Mouse (Mus musculus): Measurements from ENCODE around the gene Asap2. TPM values are rescaled to one million over a fixed set of nuclear protein-coding genes. Genes with fewer than 3 reads are reported as not detected.

The Asap2 gene
- polyA plus RNA-seq, 1 experiment from 2014 or later, result 16.7 TPM

DNA sequence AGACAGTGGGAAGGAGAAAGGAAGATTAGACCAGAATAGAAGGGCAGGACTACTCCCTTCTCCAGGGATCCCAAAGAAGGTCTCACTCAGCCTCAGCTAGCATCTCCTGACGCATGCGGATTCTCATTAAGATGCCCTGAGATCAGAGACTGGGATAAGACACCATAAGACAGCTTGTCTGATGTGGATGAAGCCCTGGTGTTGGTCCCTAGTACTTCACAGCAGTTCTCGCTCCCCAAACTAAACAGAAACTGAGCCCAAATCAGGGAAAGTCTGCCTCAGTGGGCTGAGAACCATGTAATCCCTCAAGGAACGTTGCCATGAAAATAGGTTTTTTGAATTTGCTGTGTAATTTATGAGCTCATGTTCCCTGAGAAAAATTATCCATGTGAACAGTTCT lies 136.3 kb downstream of the Asap2 start:
- 0 out of 2 replicates have a peak overlapping the region, but pooled peaks have one; percentile 43 for H3K27ac ChIP-seq (replicated peaks; ENCODE audit: low read depth, low read length)
- H3K4me1 ChIP-seq (ENCODE audit: control insufficient read depth, insufficient read depth, low read length), result peaks cover 23% of the 10 kb centered on the region
- no peaks in the 10 kb centered on the region for H3K27me3 ChIP-seq (ENCODE audit: control insufficient read depth, insufficient read depth, low read length)
- H3K4me3 ChIP-seq (replicated peaks; ENCODE audit: low read depth, low read length), result no peak overlapping the region
- H3K36me3 ChIP-seq (ENCODE audit: control insufficient read depth, insufficient read depth, low read length), result no peaks in the 10 kb centered on the region
- ATAC-seq (ENCODE audit: low FRiP score, low TSS enrichment), result no peak
- no peaks in the 10 kb centered on the region for H3K9me3 ChIP-seq (ENCODE audit: control insufficient read depth, low read length)
- WGBS, result 73% methylated on average over 4 of the region's 4 CpGs
- DNase-seq, result no peak
- H3K4me2 ChIP-seq (ENCODE audit: low read length), result no peak overlapping the region
- H3K9ac ChIP-seq (replicated peaks; ENCODE audit: low read length), result 0 out of 2 replicates have a peak overlapping the region, but pooled peaks have one; percentile 4

DNA sequence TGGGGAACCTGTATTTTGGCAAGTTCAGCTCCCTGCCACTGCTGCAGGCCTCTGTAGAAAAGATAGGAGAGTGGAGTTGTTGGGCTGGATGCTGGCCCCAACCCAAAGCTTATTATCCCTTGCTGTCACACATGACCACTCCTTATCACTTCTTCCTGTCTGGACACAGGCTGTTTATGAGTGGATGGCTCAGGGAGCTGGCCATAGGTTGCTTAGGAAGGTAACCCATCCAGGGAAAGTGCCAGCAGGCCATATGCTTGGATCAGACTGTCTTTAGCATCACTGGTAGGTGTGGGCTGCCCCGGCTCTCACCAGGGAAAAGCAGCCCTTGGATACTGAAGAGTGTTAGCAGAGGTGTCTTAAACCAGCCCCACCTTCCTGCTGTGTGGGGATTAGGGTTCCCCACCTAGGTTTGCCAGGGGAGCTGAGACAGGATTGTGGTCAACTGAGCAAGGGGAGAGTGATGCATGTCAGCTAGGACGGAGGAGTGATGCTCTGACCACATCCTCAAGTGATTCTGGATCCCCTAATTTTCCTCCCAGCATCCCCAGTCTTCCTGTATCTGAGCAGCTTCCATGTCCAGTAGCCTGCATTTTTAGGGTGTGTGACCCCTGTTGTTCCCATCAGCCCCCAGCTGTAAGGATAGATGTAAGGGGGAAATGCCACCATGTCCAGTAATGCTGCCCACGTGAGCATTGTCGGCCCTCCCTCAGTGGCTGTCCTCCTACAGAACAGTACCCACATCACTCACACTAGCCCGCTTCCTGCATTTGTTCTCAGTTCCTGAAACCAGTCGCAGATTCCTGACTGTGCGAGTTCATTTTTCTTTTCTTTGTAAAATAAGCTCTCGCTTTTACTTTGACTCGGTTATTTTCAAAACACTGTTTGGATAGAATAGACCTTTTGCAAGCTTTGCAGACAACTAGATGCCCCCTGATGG lies 138.9 kb downstream of the Asap2 start:
- 92% methylated on average over 9 of the region's 9 CpGs for WGBS
- H3K9me3 ChIP-seq (ENCODE audit: control insufficient read depth, low read length), result no peaks in the 10 kb centered on the region
- peaks cover 33% of the 10 kb centered on the region for H3K4me1 ChIP-seq (ENCODE audit: control insufficient read depth, insufficient read depth, low read length)
- no peaks in the 10 kb centered on the region for H3K27me3 ChIP-seq (ENCODE audit: control insufficient read depth, insufficient read depth, low read length)
- no peak overlapping the region for H3K4me3 ChIP-seq (replicated peaks; ENCODE audit: low read depth, low read length)
- no peak overlapping the region for H3K9ac ChIP-seq (replicated peaks; ENCODE audit: low read length)
- H3K27ac ChIP-seq (replicated peaks; ENCODE audit: low read depth, low read length), result no peak overlapping the region
- ATAC-seq (ENCODE audit: low FRiP score, low TSS enrichment) (no peak), DNase-seq (no peak)
- no peak overlapping the region for H3K4me2 ChIP-seq (ENCODE audit: low read length)
- no peaks in the 10 kb centered on the region for H3K36me3 ChIP-seq (ENCODE audit: control insufficient read depth, insufficient read depth, low read length)

- no peak overlapping the region for H3K4me3 ChIP-seq (replicated peaks; ENCODE audit: low read depth, low read length)
- ATAC-seq (ENCODE audit: low FRiP score, low TSS enrichment) (no peak), DNase-seq (no peak)
- peaks cover 36% of the 10 kb centered on the region for H3K4me1 ChIP-seq (ENCODE audit: control insufficient read depth, insufficient read depth, low read length)
- no peaks in the 10 kb centered on the region for H3K27me3 ChIP-seq (ENCODE audit: control insufficient read depth, insufficient read depth, low read length)
- H3K9ac ChIP-seq (replicated peaks; ENCODE audit: low read length), result no peak overlapping the region
- 70% methylated on average over 10 of the region's 10 CpGs for WGBS
- H3K4me2 ChIP-seq (ENCODE audit: low read length), result no peak overlapping the region
- H3K9me3 ChIP-seq (ENCODE audit: control insufficient read depth, low read length), result no peaks in the 10 kb centered on the region
- H3K36me3 ChIP-seq (ENCODE audit: control insufficient read depth, insufficient read depth, low read length), result no peaks in the 10 kb centered on the region
- no peak overlapping the region for H3K27ac ChIP-seq (replicated peaks; ENCODE audit: low read depth, low read length)
Measured at GRCm38 (mm10) chr12:21130274-21130823, 140.1 kb downstream of the Asap2 start.

DNA sequence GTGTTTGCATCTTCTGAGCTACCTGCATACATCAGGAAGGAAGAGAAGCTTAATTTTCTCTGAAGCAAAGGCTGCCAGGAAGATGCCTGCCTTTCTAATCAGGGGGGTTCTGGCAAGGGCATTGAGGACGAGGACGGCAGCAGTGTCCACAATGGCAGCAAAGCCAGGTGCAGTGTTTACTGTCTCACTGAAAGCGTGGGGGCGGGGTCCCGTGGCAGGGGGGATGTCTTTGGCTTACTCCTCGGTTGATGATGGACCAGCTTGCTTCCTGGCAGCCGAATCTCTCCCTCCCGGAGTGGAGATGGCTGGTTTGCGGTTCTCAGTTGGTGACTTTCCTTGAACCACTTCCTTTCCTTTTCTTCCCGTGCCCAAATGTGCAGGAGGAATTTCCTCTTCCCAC lies 142.3 kb downstream of the Asap2 start:
- ATAC-seq (ENCODE audit: low FRiP score, low TSS enrichment) (no peak), DNase-seq (no peak)
- H3K27ac ChIP-seq (replicated peaks; ENCODE audit: low read depth, low read length), result 0 out of 2 replicates have a peak overlapping the region, but pooled peaks have one; percentile 32
- peaks cover 24% of the 10 kb centered on the region for H3K4me1 ChIP-seq (ENCODE audit: control insufficient read depth, insufficient read depth, low read length)
- H3K36me3 ChIP-seq (ENCODE audit: control insufficient read depth, insufficient read depth, low read length), result no peaks in the 10 kb centered on the region
- H3K4me3 ChIP-seq (replicated peaks; ENCODE audit: low read depth, low read length), result no peak overlapping the region
- H3K9ac ChIP-seq (replicated peaks; ENCODE audit: low read length), result no peak overlapping the region
- no peaks in the 10 kb centered on the region for H3K27me3 ChIP-seq (ENCODE audit: control insufficient read depth, insufficient read depth, low read length)
- 40% methylated on average over 10 of the region's 10 CpGs for WGBS
- no peak overlapping the region for H3K4me2 ChIP-seq (ENCODE audit: low read length)
- no peaks in the 10 kb centered on the region for H3K9me3 ChIP-seq (ENCODE audit: control insufficient read depth, low read length)

DNA sequence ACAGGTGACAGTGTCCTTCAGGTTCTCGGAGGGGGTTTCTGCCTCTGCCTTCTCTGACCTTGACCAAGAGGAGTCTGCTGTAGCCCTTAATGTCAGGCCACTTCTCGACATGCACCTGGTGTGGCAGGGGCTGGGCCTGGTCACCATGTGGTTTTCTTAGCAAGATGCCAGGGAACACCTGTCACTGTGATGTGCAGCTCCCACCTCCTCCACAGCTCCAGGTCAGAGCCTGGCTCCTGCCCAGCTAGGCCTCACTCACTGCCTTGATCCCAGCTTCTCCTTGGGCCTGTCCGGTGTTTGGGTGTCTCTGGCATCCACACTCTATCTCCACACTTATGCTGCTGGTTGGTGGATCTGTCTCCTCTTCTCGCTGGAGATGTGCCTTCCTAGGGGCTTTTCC lies 142.8 kb downstream of the Asap2 start:
- peaks cover 24% of the 10 kb centered on the region for H3K4me1 ChIP-seq (ENCODE audit: control insufficient read depth, insufficient read depth, low read length)
- no peaks in the 10 kb centered on the region for H3K36me3 ChIP-seq (ENCODE audit: control insufficient read depth, insufficient read depth, low read length)
- H3K27ac ChIP-seq (replicated peaks; ENCODE audit: low read depth, low read length), result no peak overlapping the region
- no peak overlapping the region for H3K4me2 ChIP-seq (ENCODE audit: low read length)
- no peaks in the 10 kb centered on the region for H3K27me3 ChIP-seq (ENCODE audit: control insufficient read depth, insufficient read depth, low read length)
- ATAC-seq (ENCODE audit: low FRiP score, low TSS enrichment), result no peak
- H3K4me3 ChIP-seq (replicated peaks; ENCODE audit: low read depth, low read length), result no peak overlapping the region
- no peak overlapping the region for H3K9ac ChIP-seq (replicated peaks; ENCODE audit: low read length)
- no peaks in the 10 kb centered on the region for H3K9me3 ChIP-seq (ENCODE audit: control insufficient read depth, low read length)
- no peak for DNase-seq
- 89% methylated on average over 4 of the region's 4 CpGs for WGBS

GRCm38 (mm10) chr12:21133972-21134859 lies 144.0 kb downstream of the Asap2 start:
- no peak overlapping the region; the same call in 1 of the 2 replicates for H3K27ac ChIP-seq (replicated peaks; ENCODE audit: low read depth, low read length)
- no peaks in the 10 kb centered on the region for H3K9me3 ChIP-seq (ENCODE audit: control insufficient read depth, low read length)
- DNase-seq (no peak), ATAC-seq (ENCODE audit: low FRiP score, low TSS enrichment) (no peak)
- H3K27me3 ChIP-seq (ENCODE audit: control insufficient read depth, insufficient read depth, low read length), result no peaks in the 10 kb centered on the region
- no peak overlapping the region for H3K4me2 ChIP-seq (ENCODE audit: low read length)
- no peak overlapping the region for H3K9ac ChIP-seq (replicated peaks; ENCODE audit: low read length)
- WGBS, result 51% methylated on average over 17 of the region's 17 CpGs
- peaks cover 21% of the 10 kb centered on the region for H3K4me1 ChIP-seq (ENCODE audit: control insufficient read depth, insufficient read depth, low read length)
- H3K4me3 ChIP-seq (replicated peaks; ENCODE audit: low read depth, low read length), result no peak overlapping the region
- no peaks in the 10 kb centered on the region for H3K36me3 ChIP-seq (ENCODE audit: control insufficient read depth, insufficient read depth, low read length)

DNA sequence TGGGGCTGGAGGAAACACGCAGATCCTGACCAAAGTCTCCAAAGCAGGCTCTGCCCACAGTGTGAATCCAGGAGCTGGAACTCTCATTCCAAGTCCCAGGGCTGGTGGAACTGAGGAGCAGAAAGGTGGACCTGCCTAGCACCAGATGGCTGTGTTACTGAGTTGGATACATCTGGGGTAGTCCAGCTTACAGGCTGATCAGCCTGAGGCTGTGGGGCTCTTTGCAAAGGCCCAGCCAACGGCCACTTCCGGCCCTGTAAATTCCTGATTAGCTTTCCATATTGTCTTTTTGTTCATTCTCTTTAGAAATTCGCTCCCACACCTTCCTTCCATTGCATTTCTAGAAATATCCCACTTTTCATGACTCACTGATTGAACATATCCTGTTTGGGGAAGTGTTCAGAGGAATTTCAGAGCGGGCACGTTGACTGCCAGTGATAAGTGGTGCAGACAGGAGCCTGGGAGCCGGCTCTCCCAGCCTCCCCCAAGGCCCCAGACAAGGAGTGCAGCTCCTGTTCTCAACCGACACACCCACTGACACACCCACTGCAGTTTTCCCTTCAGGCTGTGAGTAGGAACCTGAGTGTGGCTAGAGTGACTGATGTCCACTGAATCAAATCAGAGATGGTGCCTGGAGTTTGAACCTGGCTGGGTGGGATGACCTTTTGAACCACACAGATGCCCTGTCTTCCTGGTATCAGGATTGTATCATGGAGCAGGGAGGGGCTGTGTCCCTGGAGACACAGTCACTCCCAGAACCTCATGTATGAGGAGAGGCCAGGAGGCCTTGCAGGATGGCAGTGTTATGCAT lies 145.6 kb downstream of the Asap2 start:
- H3K9me3 ChIP-seq (ENCODE audit: control insufficient read depth, low read length), result no peaks in the 10 kb centered on the region
- no peak overlapping the region for H3K4me2 ChIP-seq (ENCODE audit: low read length)
- DNase-seq, result no peak
- H3K36me3 ChIP-seq (ENCODE audit: control insufficient read depth, insufficient read depth, low read length), result no peaks in the 10 kb centered on the region
- no peak overlapping the region; the same call in 1 of the 2 replicates for H3K27ac ChIP-seq (replicated peaks; ENCODE audit: low read depth, low read length)
- H3K4me1 ChIP-seq (ENCODE audit: control insufficient read depth, insufficient read depth, low read length), result peaks cover 31% of the 10 kb centered on the region
- H3K27me3 ChIP-seq (ENCODE audit: control insufficient read depth, insufficient read depth, low read length), result no peaks in the 10 kb centered on the region
- 79% methylated on average over 8 of the region's 8 CpGs for WGBS
- H3K9ac ChIP-seq (replicated peaks; ENCODE audit: low read length), result no peak overlapping the region
- ATAC-seq (ENCODE audit: low FRiP score, low TSS enrichment), result no peak
- H3K4me3 ChIP-seq (replicated peaks; ENCODE audit: low read depth, low read length), result no peak overlapping the region

DNA sequence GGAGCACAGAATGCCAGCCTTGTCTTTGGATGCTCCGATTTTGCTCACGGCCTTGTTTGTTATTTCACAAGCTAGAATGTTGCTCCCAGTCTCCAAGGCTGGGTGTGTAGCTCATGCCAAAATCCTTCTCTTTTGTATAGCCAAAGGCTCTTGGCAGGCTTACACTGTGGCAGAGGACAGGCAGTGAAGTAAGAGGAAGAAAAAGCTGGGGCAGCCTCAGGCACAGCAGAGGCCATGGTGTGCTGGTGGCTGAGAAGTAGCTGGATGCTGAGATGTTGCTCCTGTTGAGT lies 146.1 kb downstream of the Asap2 start:
- Histone ChIP-seq H3K9ac (replicated peaks; ENCODE audit: low read length) (no peak overlapping the region), H3K4me1 (ENCODE audit: control insufficient read depth, insufficient read depth, low read length) (peaks cover 29% of the 10 kb centered on the region), H3K27ac (replicated peaks; ENCODE audit: low read depth, low read length) (no peak overlapping the region; the same call in 1 of the 2 replicates), H3K4me2 (ENCODE audit: low read length) (no peak overlapping the region), H3K36me3 (ENCODE audit: control insufficient read depth, insufficient read depth, low read length) (no peaks in the 10 kb centered on the region), H3K9me3 (ENCODE audit: control insufficient read depth, low read length) (no peaks in the 10 kb centered on the region), H3K4me3 (replicated peaks; ENCODE audit: low read depth, low read length) (no peak overlapping the region), H3K27me3 (ENCODE audit: control insufficient read depth, insufficient read depth, low read length) (no peaks in the 10 kb centered on the region)
- DNase-seq, result peak; percentile 47
- 89% methylated on average over 2 of the region's 2 CpGs for WGBS
- ATAC-seq (ENCODE audit: low FRiP score, low TSS enrichment), result no peak

Data from midbrain, embryonic 14.5 days (tissue).